Mouse (Mus musculus) CH12.LX (cell line): ENCODE data around the gene Akp3. TPM values are rescaled to one million over a fixed set of nuclear protein-coding genes. Genes with fewer than 3 reads are reported as not detected.

Experiments
- DNase-seq: peaks from one replicate; pipeline ENCODE4 v3.0.0-alpha.2; 2013; ENCODE audit errors: extremely low read depth
- H3K27ac ChIP-seq: 2 replicates; pipeline ENCODE4 v1.5.1; 2012; ENCODE audit warnings: low read depth, mild to moderate bottlenecking, control low read depth, moderate library complexity; ENCODE audit not compliant: insufficient read depth
- H3K27me3 ChIP-seq: replicated peaks from 2 replicates; pipeline ENCODE3; 2012; ENCODE audit warnings: inconsistent platforms
- H3K36me3 ChIP-seq, 2 experiments: replicated peaks in 1 of 2; 2 replicates each; pipeline versions ENCODE3 to v1.6.1; 2012; ENCODE audit warnings: inconsistent platforms in 1 of 2, low read length in 1 of 2, mild to moderate bottlenecking in 1 of 2, mixed read lengths in 1 of 2, moderate library complexity in 1 of 2; ENCODE audit not compliant: control insufficient read depth in 1 of 2, insufficient read depth in 1 of 2
- H3K4me1 ChIP-seq, 2 experiments: 2 replicates each; pipeline ENCODE4 v1.6.1; 2012; ENCODE audit warnings: inconsistent platforms in 1 of 2, moderate library complexity in 1 of 2; ENCODE audit not compliant: insufficient read depth in 2 of 2, control insufficient read depth in 1 of 2
- H3K4me2 ChIP-seq: 2 replicates; pipeline ENCODE4 v1.6.1; 2012; ENCODE audit warnings: low read depth, mild to moderate bottlenecking, control low read depth; ENCODE audit not compliant: poor library complexity, insufficient read depth, severe bottlenecking
- H3K4me3 ChIP-seq, 3 experiments: fragments of 150-350 bp in 1 of 3; sonication (generic) in 1 of 3; replicated peaks in 1 of 3; 2 replicates each; pipeline versions ENCODE3 to v1.5.1; 2011 to 2012; ENCODE audit warnings: low read depth in 2 of 3, low read length in 2 of 3, mild to moderate bottlenecking in 2 of 3, moderate library complexity in 2 of 3, control low read depth in 1 of 3, improper control_type of control experiment in 1 of 3, inconsistent platforms in 1 of 3, mixed read lengths in 1 of 3; ENCODE audit not compliant: poor library complexity in 1 of 3
- H3K79me2 ChIP-seq: replicated peaks from 2 replicates; pipeline ENCODE4 v1.6.1; 2012; ENCODE audit warnings: mild to moderate bottlenecking, moderate library complexity; ENCODE audit not compliant: control insufficient read depth, poor library complexity, insufficient read depth, severe bottlenecking; ENCODE audit errors: extremely low read depth
- H3K9ac ChIP-seq: 2 replicates; pipeline ENCODE4 v1.6.1; 2012; ENCODE audit warnings: low read depth, mild to moderate bottlenecking, control low read depth, moderate library complexity; ENCODE audit not compliant: insufficient read depth
- H3K9me3 ChIP-seq: replicated peaks from 2 replicates; pipeline ENCODE3; 2012; ENCODE audit warnings: low read length, inconsistent platforms, mixed read lengths
- BHLHE40 ChIP-seq: IDR thresholded peaks from 2 replicates; pipeline ENCODE4 v1.6.1; 2011; ENCODE audit warnings: mild to moderate bottlenecking, low read depth, low read length, improper control_type of control experiment
- CHD1 ChIP-seq: IDR thresholded peaks from 2 replicates; pipeline ENCODE4 v1.6.1; 2012; ENCODE audit warnings: low read depth, low read length, improper control_type of control experiment, inconsistent platforms
- CHD2 ChIP-seq: IDR thresholded peaks from 2 replicates; pipeline ENCODE4 v1.6.1; 2011; ENCODE audit warnings: low read length, improper control_type of control experiment
- CTCF ChIP-seq, 2 experiments: IDR thresholded peaks in 1 of 2; conservative IDR thresholded peaks in 1 of 2; 2 replicates each; pipeline ENCODE4 v1.5.1; 2011 to 2012; ENCODE audit warnings: low read depth in 2 of 2, low read length in 2 of 2, improper control_type of control experiment in 1 of 2, inconsistent platforms in 1 of 2, mild to moderate bottlenecking in 1 of 2, moderate library complexity in 1 of 2
- E2F4 ChIP-seq: IDR thresholded peaks from 2 replicates; pipeline ENCODE4 v1.6.1; 2011; ENCODE audit warnings: low read depth, low read length, improper control_type of control experiment; ENCODE audit not compliant: insufficient replicate concordance
- ETS1 ChIP-seq: conservative IDR thresholded peaks from 2 replicates; pipeline ENCODE4 v1.6.1; 2012; ENCODE audit warnings: low read depth, mild to moderate bottlenecking, inconsistent platforms, low read length, improper control_type of control experiment, moderate library complexity
- GABPA ChIP-seq: IDR thresholded peaks from 2 replicates; pipeline ENCODE4 v1.6.1; 2012; ENCODE audit warnings: low read depth, low read length, improper control_type of control experiment, inconsistent platforms; ENCODE audit not compliant: insufficient replicate concordance
- HCFC1 ChIP-seq: IDR thresholded peaks from 2 replicates; pipeline ENCODE4 v1.6.1; 2012; ENCODE audit warnings: low read depth, mild to moderate bottlenecking, inconsistent platforms, low read length, improper control_type of control experiment
- JUND ChIP-seq: conservative IDR thresholded peaks from 2 replicates; pipeline ENCODE4 v1.6.1; 2011; ENCODE audit warnings: low read depth, low read length, improper control_type of control experiment
- KAT2A ChIP-seq: IDR thresholded peaks from 2 replicates; pipeline ENCODE4 v1.6.1; 2012; ENCODE audit warnings: low read length, improper control_type of control experiment, inconsistent platforms; ENCODE audit not compliant: insufficient replicate concordance
- MAFK ChIP-seq: IDR thresholded peaks from 2 replicates; pipeline ENCODE4 v1.6.1; 2011; ENCODE audit warnings: low read length, improper control_type of control experiment; ENCODE audit not compliant: insufficient replicate concordance
- MAX ChIP-seq: IDR thresholded peaks from 2 replicates; pipeline ENCODE4 v1.6.1; 2011; ENCODE audit warnings: low read length, improper control_type of control experiment
- MXI1 ChIP-seq: IDR thresholded peaks from 2 replicates; pipeline ENCODE4 v1.6.1; 2011; ENCODE audit warnings: mild to moderate bottlenecking, low read depth, low read length, improper control_type of control experiment
- POLR2AphosphoS2 ChIP-seq: IDR thresholded peaks from 2 replicates; pipeline ENCODE4 v1.6.1; 2011; ENCODE audit warnings: low read depth, low read length, improper control_type of control experiment
- RAD21 ChIP-seq: IDR thresholded peaks from 2 replicates; pipeline ENCODE4 v1.6.1; 2011; ENCODE audit warnings: low read depth, mild to moderate bottlenecking, low read length, improper control_type of control experiment, moderate library complexity
- RCOR1 ChIP-seq: conservative IDR thresholded peaks from 2 replicates; pipeline ENCODE4 v1.6.1; 2012; ENCODE audit warnings: low read depth, mild to moderate bottlenecking, inconsistent platforms, low read length, improper control_type of control experiment
- SIN3A ChIP-seq: IDR thresholded peaks from 2 replicates; pipeline ENCODE4 v1.6.1; 2012; ENCODE audit warnings: low read length, improper control_type of control experiment, inconsistent platforms
- SMC3 ChIP-seq: IDR thresholded peaks from 2 replicates; pipeline ENCODE4 v1.6.1; 2011; ENCODE audit warnings: low read depth, low read length, improper control_type of control experiment
- TBP ChIP-seq: conservative IDR thresholded peaks from 2 replicates; pipeline ENCODE4 v1.6.1; 2011; ENCODE audit warnings: low read depth, low read length, improper control_type of control experiment
- TCF12 ChIP-seq: IDR thresholded peaks from 2 replicates; pipeline ENCODE4 v1.6.1; 2014; ENCODE audit warnings: low read depth, mild to moderate bottlenecking, inconsistent platforms, low read length, improper control_type of control experiment
- USF1 ChIP-seq: IDR thresholded peaks from 2 replicates; pipeline ENCODE4 v1.6.1; 2014; ENCODE audit warnings: low read depth, mild to moderate bottlenecking, inconsistent platforms, low read length, improper control_type of control experiment
- USF2 ChIP-seq: conservative IDR thresholded peaks from 2 replicates; pipeline ENCODE4 v1.6.1; 2011; ENCODE audit warnings: low read depth, low read length, improper control_type of control experiment
- ZMIZ1 ChIP-seq: IDR thresholded peaks from 2 replicates; pipeline ENCODE4 v1.6.1; 2012; ENCODE audit warnings: low read depth, mild to moderate bottlenecking, inconsistent platforms, low read length, improper control_type of control experiment
- dilution Hi-C: fragments of 300-500 bp; cut with MboI; formaldehyde crosslinking; loops from 2 replicates; pipeline ENCODE4 v1.14.3; 2020; ENCODE audit warnings: low sequenced_read_pairs; ENCODE audit not compliant: extremely low pct_unique_long_range_greater_than_20kb, extremely low pct_ligation_motif_present
- in situ Hi-C: fragments of 300-500 bp; cut with MboI; formaldehyde crosslinking; loops from 3 replicates; pipeline ENCODE4 v1.14.3; 2019; ENCODE audit warnings: low sequenced_read_pairs, low pct_ligation_motif_present, low pct_unique_long_range_greater_than_20kb, mixed read lengths
- polyA plus RNA-seq: library from polyadenylated mRNA; unstranded; fragments of >175 nt; gene quantifications from 2 replicates; pipeline ENCODE4 v1.2.1, GENCODE M21; 2012; ENCODE audit warnings: low read depth; ENCODE audit not compliant: insufficient read length
- total RNA-seq, 2 experiments: library from RNA; depleted of rRNA; stranded (reverse); fragments of 300-350 nt in 1 of 2; fragments of >200 nt in 1 of 2; gene quantifications; 2 replicates each; pipeline ENCODE4 v1.2.3; 2012 to 2014

Akp3 gene
- total and polyA plus RNA-seq, 3 experiments = not detected

DNA sequence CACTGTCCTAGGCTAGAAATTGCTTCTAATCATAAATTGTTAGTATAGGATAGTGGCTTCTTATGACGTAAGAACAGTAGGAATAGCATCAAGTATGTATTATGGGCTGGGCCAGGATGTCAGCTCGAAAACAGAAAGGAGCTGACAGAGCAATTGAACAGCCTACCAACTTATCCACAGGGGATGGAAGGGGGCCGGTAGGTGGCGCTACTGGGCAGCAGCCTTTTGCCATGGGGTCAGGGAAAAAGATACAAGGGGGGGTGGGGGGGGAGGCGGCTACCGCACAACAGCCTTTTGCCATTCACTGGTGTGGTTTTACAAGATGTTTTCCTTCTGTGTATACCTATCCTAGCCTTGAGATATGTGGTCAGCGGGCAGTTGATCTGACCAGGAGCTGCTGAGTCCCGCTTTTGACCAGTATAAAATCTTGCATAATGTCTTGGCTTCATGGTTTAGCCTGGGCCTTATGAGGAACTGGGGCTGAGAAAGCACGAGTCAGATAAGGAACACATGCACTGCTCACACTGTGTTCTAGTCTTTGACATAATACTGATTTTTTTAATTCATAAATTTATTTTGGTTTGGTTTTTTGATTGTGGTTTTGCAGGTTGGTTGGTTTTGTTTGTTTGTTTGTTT lies 12.9 kb upstream of the Akp3 start:
- Histone ChIP-seq H3K9ac (no peak overlapping the region), H3K4me2 (no peak overlapping the region), H3K79me2 (no peaks in the 10 kb centered on the region), H3K27me3 (no peaks in the 10 kb centered on the region), H3K36me3 (no peaks in the 10 kb centered on the region), H3K27ac (no peak overlapping the region), H3K4me1 (no peaks in the 10 kb centered on the region), H3K9me3 (no peaks in the 10 kb centered on the region), H3K4me3 (no peak overlapping the region)
- dilution Hi-C loops = no loop called here
- in situ Hi-C loops = no loop called here
- peak; percentile 34 for DNase-seq
- TF ChIP-seq E2F4 = no peak
- no peak for TF ChIP-seq KAT2A
- no peak for TF ChIP-seq BHLHE40
- TF ChIP-seq USF2 = no peak
- no peak for TF ChIP-seq ETS1
- no peak for TF ChIP-seq MAX
- no peak for TF ChIP-seq TBP
- no peak for TF ChIP-seq ZMIZ1
- no peak for TF ChIP-seq JUND
- no peak for TF ChIP-seq RCOR1
- no peak for TF ChIP-seq POLR2AphosphoS2
- no peak for TF ChIP-seq CHD2
- no peak for TF ChIP-seq TCF12
- no peak; the same call in none of the 2 replicates for TF ChIP-seq RAD21
- peak; percentile 21; the same call in 1 of the 2 replicates for TF ChIP-seq MAFK
- no peak for TF ChIP-seq CHD1
- TF ChIP-seq USF1 = no peak
- no peak for TF ChIP-seq HCFC1
- no peak for TF ChIP-seq MXI1
- TF ChIP-seq CTCF (conservative IDR thresholded peaks at IDR 0.05 in 1 of 2, IDR thresholded peaks at IDR 0.05 in 1 of 2; ENCODE audit: low read depth in 2 of 2, low read length in 2 of 2) = peak; percentile 5 to 54; a peak in 3 of 4 replicates
- TF ChIP-seq GABPA = no peak
- no peak for TF ChIP-seq SIN3A
- peak; percentile 25; the same call in 1 of the 2 replicates for TF ChIP-seq SMC3
